Mouse (Mus musculus): ENCODE data around the gene Rapgef4. TPM values are rescaled to one million over a fixed set of nuclear protein-coding genes. Genes with fewer than 3 reads are reported as not detected.

The Rapgef4 gene
- polyA plus RNA-seq, 1 experiment = 192 TPM

DNA sequence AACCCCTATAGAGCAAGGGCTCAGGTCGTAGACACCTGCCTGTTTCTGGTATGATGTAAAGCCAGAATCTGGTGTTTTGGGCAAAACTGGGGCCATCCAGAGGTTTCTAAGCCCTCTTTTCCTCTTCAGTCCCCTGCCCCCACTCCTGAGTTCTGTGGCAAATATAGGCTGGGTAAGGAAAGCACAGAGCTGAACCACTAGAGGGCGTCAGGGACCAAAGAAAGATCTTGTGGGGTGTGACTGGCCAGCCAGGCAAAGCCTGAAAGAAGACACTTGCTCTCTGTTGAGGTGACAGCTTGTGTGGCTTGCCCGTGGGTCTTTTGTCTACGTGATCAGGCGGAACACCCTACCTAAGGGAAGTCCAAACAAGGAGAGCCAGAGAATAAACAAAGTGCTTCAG, 222.6 kb downstream of the Rapgef4 start:
- 18% methylated on average over 5 of the region's 5 CpGs for WGBS
- Histone ChIP-seq H3K4me1 (ENCODE audit: control insufficient read depth, insufficient read depth, low read length) (no peaks in the 10 kb centered on the region), H3K4me3 (replicated peaks; ENCODE audit: insufficient read depth, low read depth, low read length) (no peak overlapping the region), H3K27ac (ENCODE audit: insufficient read depth, low read length) (no peak overlapping the region), H3K27me3 (ENCODE audit: control insufficient read depth, insufficient read depth, low read length) (no peaks in the 10 kb centered on the region)
- DNase-seq = peak; percentile 56 to 65
- TF ChIP-seq POLR2A (IDR thresholded peaks at IDR 0.05; ENCODE audit: borderline replicate concordance, insufficient read depth, low read length) (no peak), CTCF (IDR thresholded peaks at IDR 0.05; ENCODE audit: borderline replicate concordance, insufficient read depth, low read depth, low read length) (peak; percentile 70)

GRCm38 (mm10) chr2:72205869-72206268, 224.8 kb downstream of the Rapgef4 start:
- TF ChIP-seq POLR2A (IDR thresholded peaks at IDR 0.05; ENCODE audit: borderline replicate concordance, insufficient read depth, low read length) = no peak
- TF ChIP-seq CTCF (IDR thresholded peaks at IDR 0.05; ENCODE audit: borderline replicate concordance, insufficient read depth, low read depth, low read length) = no peak
- no peaks in the 10 kb centered on the region for H3K4me1 ChIP-seq (ENCODE audit: control insufficient read depth, insufficient read depth, low read length)
- WGBS = 80% methylated on average over 5 of the region's 5 CpGs

GRCm38 (mm10) chr2:72206530-72207248, 225.6 kb downstream of the Rapgef4 start:
- Histone ChIP-seq H3K27me3 (ENCODE audit: control insufficient read depth, insufficient read depth, low read length) (no peaks in the 10 kb centered on the region), H3K4me3 (replicated peaks; ENCODE audit: insufficient read depth, low read depth, low read length) (no peak overlapping the region), H3K4me1 (ENCODE audit: control insufficient read depth, insufficient read depth, low read length) (no peaks in the 10 kb centered on the region), H3K27ac (ENCODE audit: insufficient read depth, low read length) (no peak overlapping the region)
- DNase-seq = no peak
- TF ChIP-seq CTCF (IDR thresholded peaks at IDR 0.05; ENCODE audit: borderline replicate concordance, insufficient read depth, low read depth, low read length) (no peak), POLR2A (IDR thresholded peaks at IDR 0.05; ENCODE audit: borderline replicate concordance, insufficient read depth, low read length) (no peak)
- 87% methylated on average over 4 of the region's 4 CpGs for WGBS

More at GRCm38 (mm10) chr2:72205869-72206268, 224.8 kb downstream of the Rapgef4 start:
- Histone ChIP-seq H3K27me3 (ENCODE audit: control insufficient read depth, insufficient read depth, low read length) (no peaks in the 10 kb centered on the region), H3K27ac (ENCODE audit: insufficient read depth, low read length) (no peak overlapping the region), H3K4me3 (replicated peaks; ENCODE audit: insufficient read depth, low read depth, low read length) (no peak overlapping the region)
- peak in 1 of 2 experiments; percentile 38 for DNase-seq

DNA sequence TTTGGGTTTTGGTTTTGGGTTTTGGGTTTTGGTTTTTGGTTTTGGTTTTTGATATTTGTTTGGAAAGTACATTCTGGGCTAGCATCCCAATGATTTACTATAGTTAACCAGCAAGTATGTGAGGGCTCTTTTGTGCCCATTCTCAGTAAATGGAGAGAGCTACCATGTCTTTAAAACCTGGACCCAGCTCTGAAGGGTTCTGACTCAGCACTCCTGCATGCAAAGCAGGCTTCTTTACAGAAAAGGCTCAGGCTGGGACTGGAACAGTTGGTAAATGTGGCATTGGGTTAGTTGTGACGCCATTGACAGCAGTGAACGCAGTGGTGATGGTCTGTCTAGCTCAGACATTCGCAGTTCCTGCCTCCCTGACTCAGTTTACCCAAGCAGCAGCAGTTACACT, 236.3 kb downstream of the Rapgef4 start:
- H3K4me1 ChIP-seq (ENCODE audit: control insufficient read depth, insufficient read depth, low read length) = no peaks in the 10 kb centered on the region
- WGBS = 78% methylated on average over 3 of the region's 3 CpGs
- H3K4me3 ChIP-seq (replicated peaks; ENCODE audit: insufficient read depth, low read depth, low read length) = no peak overlapping the region
- no peak for TF ChIP-seq CTCF (IDR thresholded peaks at IDR 0.05; ENCODE audit: borderline replicate concordance, insufficient read depth, low read depth, low read length)
- no peak for TF ChIP-seq POLR2A (IDR thresholded peaks at IDR 0.05; ENCODE audit: borderline replicate concordance, insufficient read depth, low read length)
- DNase-seq = no peak
- H3K27ac ChIP-seq (ENCODE audit: insufficient read depth, low read length) = no peak overlapping the region
- no peaks in the 10 kb centered on the region; the same call in 1 of the 2 replicates for H3K27me3 ChIP-seq (ENCODE audit: control insufficient read depth, insufficient read depth, low read length)

DNA sequence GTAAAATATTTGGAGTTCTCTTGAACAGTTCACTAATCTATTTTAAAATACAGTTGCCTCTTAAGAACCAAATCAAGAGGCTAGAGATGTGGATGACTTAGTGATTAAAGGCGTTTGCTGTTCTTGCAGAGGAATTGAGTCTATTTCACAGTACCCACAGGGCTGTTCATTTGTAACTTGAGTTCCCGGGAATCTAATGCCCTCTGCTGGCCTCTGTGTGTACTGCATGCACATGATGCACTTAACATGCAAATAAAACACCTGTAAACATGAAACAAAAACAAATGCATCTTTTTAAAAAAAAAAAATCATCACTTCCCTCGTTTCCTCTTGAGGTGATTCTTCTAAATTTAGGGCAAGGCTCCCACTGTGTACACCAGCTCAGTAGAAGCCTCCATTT, 238.9 kb downstream of the Rapgef4 start:
- peak; percentile 25 to 48 for DNase-seq
- no peak overlapping the region for H3K4me3 ChIP-seq (replicated peaks; ENCODE audit: insufficient read depth, low read depth, low read length)
- H3K27ac ChIP-seq (ENCODE audit: insufficient read depth, low read length) = no peak overlapping the region
- H3K27me3 ChIP-seq (ENCODE audit: control insufficient read depth, insufficient read depth, low read length) = no peaks in the 10 kb centered on the region; the same call in 1 of the 2 replicates
- no peaks in the 10 kb centered on the region for H3K4me1 ChIP-seq (ENCODE audit: control insufficient read depth, insufficient read depth, low read length)
- no peak for TF ChIP-seq POLR2A (IDR thresholded peaks at IDR 0.05; ENCODE audit: borderline replicate concordance, insufficient read depth, low read length)
- TF ChIP-seq CTCF (IDR thresholded peaks at IDR 0.05; ENCODE audit: borderline replicate concordance, insufficient read depth, low read depth, low read length) = peak; percentile 45; the same call in 1 of the 2 replicates
- 13% methylated on average over 3 of the region's 3 CpGs for WGBS

- TF ChIP-seq CTCF (IDR thresholded peaks at IDR 0.05; ENCODE audit: borderline replicate concordance, insufficient read depth, low read depth, low read length) (no peak), POLR2A (IDR thresholded peaks at IDR 0.05; ENCODE audit: borderline replicate concordance, insufficient read depth, low read length) (no peak)
- H3K27me3 ChIP-seq (ENCODE audit: control insufficient read depth, insufficient read depth, low read length) = no peaks in the 10 kb centered on the region; the same call in 1 of the 2 replicates
- no peak for DNase-seq
- H3K4me3 ChIP-seq (replicated peaks; ENCODE audit: insufficient read depth, low read depth, low read length) = no peak overlapping the region
- H3K4me1 ChIP-seq (ENCODE audit: control insufficient read depth, insufficient read depth, low read length) = no peaks in the 10 kb centered on the region
- 89% methylated on average over 11 of the region's 11 CpGs for WGBS
- H3K27ac ChIP-seq (ENCODE audit: insufficient read depth, low read length) = no peak overlapping the region
Measured at GRCm38 (mm10) chr2:72221283-72221682, 240.2 kb downstream of the Rapgef4 start.

DNA sequence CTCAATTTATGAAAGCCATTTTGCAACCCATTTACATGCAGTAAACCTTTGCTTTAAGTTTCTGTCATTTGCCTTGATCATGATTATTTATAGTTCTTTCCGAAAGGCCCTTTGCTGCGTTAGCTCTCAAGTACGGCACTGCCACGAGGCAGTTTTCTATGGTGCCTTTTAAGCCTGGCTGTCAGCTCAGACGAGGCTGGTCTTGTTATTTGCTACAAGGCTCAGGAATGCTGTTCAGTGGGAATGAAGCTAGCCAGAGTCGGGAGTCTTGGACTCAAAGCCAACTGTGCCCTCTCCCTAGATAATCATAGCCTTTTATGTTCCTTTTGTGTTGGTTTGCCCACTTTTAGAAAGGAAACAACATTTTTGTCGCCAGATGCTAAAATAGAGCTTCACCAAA, 240.7 kb downstream of the Rapgef4 start:
- H3K27me3 ChIP-seq (ENCODE audit: control insufficient read depth, insufficient read depth, low read length) = no peaks in the 10 kb centered on the region; the same call in 1 of the 2 replicates
- no peak overlapping the region for H3K4me3 ChIP-seq (replicated peaks; ENCODE audit: insufficient read depth, low read depth, low read length)
- WGBS = 68% methylated on average over 7 of the region's 7 CpGs
- H3K27ac ChIP-seq (ENCODE audit: insufficient read depth, low read length) = no peak overlapping the region
- no peak for DNase-seq
- no peak for TF ChIP-seq CTCF (IDR thresholded peaks at IDR 0.05; ENCODE audit: borderline replicate concordance, insufficient read depth, low read depth, low read length)
- no peak for TF ChIP-seq POLR2A (IDR thresholded peaks at IDR 0.05; ENCODE audit: borderline replicate concordance, insufficient read depth, low read length)
- no peaks in the 10 kb centered on the region for H3K4me1 ChIP-seq (ENCODE audit: control insufficient read depth, insufficient read depth, low read length)

GRCm38 (mm10) chr2:72222276-72222675, 241.2 kb downstream of the Rapgef4 start:
- WGBS = 90% methylated on average over 4 of the region's 4 CpGs
- H3K4me3 ChIP-seq (replicated peaks; ENCODE audit: insufficient read depth, low read depth, low read length) = no peak overlapping the region
- no peaks in the 10 kb centered on the region for H3K27me3 ChIP-seq (ENCODE audit: control insufficient read depth, insufficient read depth, low read length)
- no peak for TF ChIP-seq POLR2A (IDR thresholded peaks at IDR 0.05; ENCODE audit: borderline replicate concordance, insufficient read depth, low read length)
- TF ChIP-seq CTCF (IDR thresholded peaks at IDR 0.05; ENCODE audit: borderline replicate concordance, insufficient read depth, low read depth, low read length) = no peak
- no peak for DNase-seq
- no peak overlapping the region for H3K27ac ChIP-seq (ENCODE audit: insufficient read depth, low read length)
- H3K4me1 ChIP-seq (ENCODE audit: control insufficient read depth, insufficient read depth, low read length) = no peaks in the 10 kb centered on the region
